Mouse (Mus musculus) C2C12 (cell line): ENCODE results near the gene Cask.

Experiments used
- CEBPB ChIP-seq: IDR thresholded peaks from one replicate; pipeline ENCODE4 v1.6.1; 2011; ENCODE audit warnings: low read depth, mild to moderate bottlenecking, control low read depth, moderate library complexity
- CTCF ChIP-seq: IDR thresholded peaks from one replicate; pipeline ENCODE4 v1.5.1; 2011; ENCODE audit not compliant: control insufficient read depth, insufficient read depth, insufficient read length
- MAX ChIP-seq: IDR thresholded peaks from one replicate; pipeline ENCODE4 v1.6.1; 2011; ENCODE audit warnings: mild to moderate bottlenecking, control low read depth
- MYOD1 ChIP-seq: IDR thresholded peaks from one replicate; pipeline ENCODE4 v1.6.1; 2011; ENCODE audit warnings: low read depth; ENCODE audit not compliant: control insufficient read depth, insufficient read length
- USF1 ChIP-seq: IDR thresholded peaks from one replicate; pipeline ENCODE4 v1.6.1; 2011; ENCODE audit warnings: low read depth, mild to moderate bottlenecking, control low read depth, moderate library complexity

- TF ChIP-seq CTCF: no peak
- no peak for TF ChIP-seq USF1
- no peak for TF ChIP-seq CEBPB
- no peak for TF ChIP-seq MYOD1
- TF ChIP-seq MAX: no peak
These were observed 199.3 kb downstream of the Cask start for GRCm38 (mm10) chrX:13651889-13652288.
